Mouse (Mus musculus) natural killer cell, adult 2 months (primary cell): Measurements from ENCODE around the gene Btg1.
A peak's percentile ranks its signal among the peaks of the same experiment; 100 is the strongest.

Source experiments
- DNase-seq, 2 experiments: peaks; one replicate each; pipeline ENCODE4 v3.0.0; 2022; ENCODE audit warnings: low spot score in 2 of 2

Gene Btg1

DNA sequence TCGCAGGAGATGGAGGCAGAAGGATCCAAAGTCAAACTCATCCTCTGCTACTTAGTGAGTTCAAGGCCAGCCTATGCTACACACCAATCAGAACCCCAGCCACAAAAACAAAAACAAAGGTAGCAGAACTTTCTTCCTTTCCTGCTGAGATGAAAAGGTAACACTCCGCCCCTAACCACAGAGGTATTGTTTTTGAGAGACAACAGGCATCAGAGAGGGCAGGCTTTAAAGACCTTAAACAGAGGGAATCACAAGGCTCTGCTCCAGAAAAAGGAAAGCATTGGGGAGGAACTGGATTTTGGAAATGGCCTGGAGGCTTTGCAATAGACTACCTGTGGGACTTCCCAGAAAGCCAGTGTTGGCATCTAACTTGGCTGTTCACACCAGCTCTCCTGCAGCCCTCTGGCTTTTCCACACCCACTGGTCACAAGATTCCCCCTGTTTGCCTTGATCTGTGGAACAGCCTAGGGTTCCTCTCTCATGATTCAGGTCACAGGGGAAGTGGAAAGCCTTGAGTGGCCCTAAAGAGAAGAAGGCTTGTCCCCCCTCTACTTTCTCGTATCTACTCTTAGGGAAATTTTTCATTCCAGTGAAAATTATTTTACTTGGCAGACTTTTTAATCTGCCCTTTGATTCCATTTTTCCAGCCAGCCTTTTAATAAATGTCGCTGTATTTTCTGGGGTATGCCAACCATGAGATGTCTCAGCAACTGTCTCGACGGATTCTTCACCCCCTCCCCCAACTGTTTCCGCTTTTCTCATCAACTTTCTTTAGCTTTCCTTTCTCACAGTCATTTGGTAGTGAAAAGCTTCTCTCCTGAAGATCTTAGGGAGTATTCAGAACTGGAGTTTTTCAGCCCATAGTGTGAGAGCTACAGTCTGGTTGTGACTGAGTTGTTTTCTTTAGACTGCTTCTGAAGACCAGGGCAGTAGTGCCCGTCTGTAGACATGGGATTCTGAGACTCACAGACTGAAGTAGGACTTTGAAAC lies 7.2 kb upstream of the Btg1 start:
- DNase-seq = no peak

DNA sequence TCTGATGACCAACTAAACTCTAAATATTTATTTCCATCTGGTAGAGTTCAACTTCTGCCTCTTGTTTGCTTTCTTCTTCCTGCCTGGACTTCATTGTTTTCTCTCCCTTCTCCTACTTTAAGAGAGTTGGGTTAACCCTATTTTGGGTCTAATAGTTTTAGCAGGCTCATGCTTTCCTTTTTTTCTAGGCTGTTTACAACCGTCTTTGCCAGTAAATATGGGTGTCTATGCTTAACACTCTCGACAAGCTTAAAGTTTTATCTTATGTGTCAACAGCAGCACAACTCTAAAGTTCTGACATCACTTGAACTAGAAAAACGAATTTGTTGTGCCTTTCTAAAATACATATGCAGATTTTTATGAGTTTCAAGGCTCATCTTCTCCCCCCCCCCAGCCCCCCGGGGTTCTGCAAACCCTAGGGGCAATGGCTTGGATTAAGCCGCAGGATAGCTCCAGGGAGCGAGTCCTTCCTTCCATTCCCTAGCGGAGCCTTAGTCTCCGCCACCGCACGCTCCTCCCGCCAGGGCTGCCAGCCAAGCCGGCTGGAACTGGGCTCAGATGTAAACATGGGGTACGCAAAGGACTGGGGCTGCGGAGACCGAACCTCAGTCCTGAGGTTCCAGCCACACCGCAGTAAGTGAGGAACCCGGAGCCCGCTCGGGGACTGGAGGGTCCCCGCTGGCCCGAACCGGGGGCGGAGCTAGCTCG lies 651 bp upstream of the Btg1 start:
- no peak for DNase-seq

DNA sequence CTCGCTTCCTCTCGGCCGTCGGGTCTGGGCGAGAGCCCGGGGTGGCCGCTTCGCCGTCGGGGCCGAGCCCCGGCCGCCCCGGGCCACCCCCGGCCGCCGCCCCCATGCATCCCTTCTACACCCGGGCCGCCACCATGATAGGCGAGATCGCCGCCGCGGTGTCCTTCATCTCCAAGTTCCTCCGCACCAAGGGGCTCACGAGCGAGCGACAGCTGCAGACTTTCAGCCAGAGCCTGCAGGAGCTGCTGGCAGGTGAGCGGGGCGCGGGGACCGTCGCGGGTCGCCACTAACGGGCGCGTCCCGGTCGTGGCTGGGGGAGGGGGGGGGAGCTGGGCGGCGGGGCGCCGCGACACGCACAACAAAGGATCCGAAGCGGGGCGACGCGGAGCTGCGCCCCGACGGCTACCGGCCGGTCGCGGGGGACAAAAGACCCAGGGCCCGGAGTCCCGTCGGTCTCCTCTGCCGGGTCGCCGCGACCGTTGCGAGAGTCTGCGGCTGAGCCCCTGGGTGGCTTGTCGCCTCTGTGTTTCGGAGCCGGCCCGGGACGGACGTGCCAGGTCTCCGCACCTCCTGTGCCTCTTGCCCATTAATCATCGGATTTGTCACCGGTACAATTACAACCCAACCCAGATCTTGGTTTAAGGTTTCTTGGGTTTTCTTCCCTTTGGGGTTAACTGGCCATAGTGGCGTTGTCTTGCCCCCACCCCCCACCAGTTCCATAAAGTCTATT lies 580 bp downstream of the Btg1 start:
- DNase-seq = no peak

DNA sequence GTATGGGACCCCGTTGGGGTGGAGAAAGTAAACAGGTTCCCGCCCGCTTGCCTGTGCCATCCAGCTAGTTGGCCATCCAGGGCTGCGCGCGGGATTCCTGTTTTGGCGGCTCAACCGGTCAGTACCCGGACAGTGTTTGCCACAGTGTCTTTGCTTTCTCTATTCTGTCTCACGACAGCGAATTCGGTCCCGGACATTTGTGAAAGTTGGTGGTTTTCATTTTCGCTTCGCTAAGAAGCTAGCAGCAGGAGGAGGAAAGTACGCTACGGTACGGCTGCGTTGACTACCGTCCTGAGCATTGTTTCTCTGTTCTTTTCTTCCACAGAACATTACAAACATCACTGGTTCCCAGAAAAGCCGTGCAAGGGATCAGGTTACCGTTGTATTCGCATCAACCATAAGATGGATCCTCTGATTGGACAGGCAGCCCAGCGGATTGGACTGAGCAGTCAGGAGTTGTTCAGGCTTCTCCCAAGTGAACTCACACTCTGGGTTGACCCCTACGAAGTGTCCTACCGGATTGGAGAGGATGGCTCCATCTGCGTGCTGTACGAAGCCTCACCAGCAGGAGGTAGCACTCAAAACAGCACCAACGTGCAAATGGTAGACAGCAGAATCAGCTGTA lies 1.3 kb downstream of the Btg1 start:
- DNase-seq = peak; percentile 61 to 80

DNA sequence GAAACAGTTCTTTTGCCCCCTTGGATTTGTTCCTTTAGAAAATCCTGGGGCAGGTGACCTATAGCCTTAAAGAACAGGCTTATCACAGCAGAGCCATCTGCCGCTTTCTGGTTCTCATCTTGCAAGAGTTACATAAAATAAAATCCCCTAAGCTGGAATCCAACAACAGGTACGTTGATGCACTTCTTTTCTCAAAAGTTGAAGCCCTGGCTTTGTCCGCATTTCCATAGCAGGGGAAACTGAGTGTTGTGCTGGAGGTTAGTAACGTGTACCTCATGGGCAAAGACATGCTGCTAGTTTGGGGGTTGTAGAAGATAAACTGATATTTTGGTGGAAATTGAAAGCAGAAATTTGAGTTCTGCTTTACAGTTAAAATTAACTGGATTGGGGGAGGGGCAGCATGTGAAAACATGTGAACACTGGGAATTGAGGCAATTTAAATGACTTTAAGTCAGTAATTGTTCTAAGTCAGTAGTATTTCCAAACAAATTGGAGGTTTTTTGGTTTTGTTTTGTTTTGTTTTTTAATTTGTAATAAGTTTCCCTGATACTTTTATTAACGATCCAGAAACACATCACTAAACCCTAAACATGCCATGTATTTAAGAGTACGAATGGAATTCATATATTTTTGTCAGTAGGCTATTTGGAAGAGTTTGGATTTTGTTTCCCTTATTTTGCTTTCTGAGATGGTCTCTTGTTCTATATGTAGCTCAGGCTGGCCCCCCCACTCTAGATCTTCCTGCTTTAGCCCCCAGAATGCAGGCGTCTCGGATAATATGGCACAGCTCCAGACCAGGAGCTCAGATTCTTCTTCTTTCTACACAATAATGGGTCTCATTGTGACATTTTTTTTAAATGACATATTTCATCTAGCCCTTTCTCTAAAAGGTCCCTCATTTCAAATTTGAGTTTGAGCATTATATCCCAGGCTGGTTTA lies 3.4 kb downstream of the Btg1 start:
- DNase-seq = no peak

DNA sequence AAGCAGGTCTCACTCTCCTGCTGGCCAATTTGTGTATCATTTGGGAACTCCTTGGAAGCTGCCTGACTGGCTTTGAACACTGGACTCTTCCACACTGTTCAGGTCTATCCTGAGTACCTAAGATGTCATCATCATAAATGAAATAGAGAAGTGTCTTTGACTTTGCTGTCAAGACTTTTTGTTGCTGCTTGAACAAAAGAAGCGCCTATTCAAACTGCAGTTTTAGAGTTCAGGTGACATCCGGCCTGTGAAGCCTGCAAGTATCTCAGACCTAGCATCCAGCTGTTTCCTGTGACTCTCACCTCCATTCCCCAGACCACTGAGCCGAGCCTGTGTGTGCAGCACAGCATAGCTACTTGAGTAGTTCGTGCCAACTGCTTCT lies 4.1 kb downstream of the Btg1 start:
- DNase-seq = peak in 1 of 2 experiments; percentile 71

DNA sequence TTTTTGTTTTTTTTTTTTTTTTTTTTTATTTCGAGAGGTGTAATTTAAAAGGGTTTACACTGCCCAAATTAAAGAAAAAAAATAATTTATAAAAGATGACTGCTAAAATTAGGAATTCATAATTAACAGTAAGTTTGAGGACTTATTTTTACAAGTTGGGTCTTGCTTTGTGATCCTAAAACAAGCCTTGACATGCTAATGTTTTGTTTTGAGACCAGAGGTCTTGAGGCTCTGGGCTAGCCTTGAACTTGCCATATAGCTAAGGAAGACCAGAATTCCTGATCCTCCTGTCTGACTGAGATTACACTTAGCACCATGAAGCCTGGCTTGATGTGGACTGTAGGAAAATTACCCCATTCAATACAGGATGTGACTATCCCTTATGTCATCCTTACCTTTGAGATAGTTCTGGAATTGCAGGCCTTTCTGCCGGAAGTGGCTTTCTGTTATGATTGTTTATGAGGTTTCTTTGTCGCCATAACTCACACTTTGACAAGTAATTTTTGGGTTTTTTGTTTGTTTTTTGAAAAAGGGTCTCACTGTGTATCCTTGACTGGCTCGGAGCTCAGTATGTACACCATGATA lies 4.6 kb downstream of the Btg1 start:
- no peak for DNase-seq

DNA sequence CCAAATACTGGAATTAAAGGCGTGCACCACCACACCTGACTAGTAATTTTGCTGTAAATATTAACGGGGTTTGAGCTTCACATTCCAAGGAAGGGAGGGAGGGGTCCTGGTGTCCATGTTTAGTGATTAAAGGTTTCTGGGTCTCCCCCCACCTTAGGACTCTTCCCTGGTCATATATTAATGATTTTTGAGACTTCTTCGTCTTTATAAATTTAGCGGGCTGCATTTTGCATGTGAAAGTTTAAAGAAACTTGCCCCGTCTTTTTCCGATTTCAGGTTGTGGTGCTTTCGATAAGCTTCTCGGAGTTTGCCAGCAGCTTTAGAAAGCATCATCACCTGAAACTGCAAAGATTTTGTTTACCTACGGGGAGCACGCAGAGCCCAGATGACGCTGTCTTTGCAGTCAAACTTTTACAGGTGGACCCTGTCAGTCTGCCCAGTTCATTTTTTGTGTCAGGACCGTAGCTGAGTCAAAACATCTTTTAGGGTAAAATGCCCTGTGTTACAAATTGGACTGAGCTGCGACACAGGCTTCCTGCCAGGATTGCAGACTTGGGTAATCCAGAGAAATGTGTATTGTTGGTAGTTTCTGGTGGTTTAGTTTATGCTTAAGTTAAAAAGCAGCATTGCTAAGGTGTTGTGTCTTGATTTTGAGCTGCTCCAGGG lies 5.3 kb downstream of the Btg1 start:
- DNase-seq = no peak

DNA sequence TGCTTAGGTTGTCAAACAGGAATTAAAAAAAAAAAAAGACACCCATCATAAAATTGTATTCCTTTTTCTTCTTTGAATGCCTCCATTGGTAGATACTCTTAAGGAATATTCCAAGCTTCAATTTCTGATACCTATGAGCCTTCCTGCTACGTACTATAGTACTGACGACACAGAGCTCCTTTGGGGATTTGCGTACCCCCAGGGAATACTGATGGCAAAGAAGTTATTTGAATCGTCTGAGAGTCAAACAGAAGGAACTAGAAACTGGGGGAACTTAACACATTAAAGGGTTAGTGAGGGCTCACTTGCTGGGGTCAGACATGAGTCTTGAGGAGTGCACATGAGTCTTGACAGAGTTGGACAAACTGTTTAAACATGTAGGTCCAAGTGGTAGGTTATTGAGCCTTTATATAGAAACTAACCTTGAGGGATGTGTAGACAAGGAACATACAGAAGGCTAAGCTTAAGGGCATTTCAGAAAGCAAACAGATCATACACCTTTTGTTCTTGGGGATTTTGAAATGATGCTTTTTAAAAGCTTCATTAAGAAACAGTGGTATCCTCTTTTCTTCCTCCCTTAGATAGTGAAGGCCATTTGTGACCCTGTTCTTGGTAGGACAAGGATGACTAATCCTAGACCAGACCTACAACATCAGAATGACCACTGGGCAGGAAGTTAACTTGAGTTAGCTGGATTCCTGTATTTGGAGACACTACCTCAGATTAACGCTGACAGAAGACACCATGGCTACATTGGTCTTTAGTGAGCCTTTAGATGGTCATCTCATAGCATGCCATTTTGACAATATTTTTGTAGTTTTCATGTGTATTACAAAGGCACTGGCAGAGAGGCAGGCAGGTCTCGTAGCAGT lies 6.2 kb downstream of the Btg1 start:
- DNase-seq = no peak

DNA sequence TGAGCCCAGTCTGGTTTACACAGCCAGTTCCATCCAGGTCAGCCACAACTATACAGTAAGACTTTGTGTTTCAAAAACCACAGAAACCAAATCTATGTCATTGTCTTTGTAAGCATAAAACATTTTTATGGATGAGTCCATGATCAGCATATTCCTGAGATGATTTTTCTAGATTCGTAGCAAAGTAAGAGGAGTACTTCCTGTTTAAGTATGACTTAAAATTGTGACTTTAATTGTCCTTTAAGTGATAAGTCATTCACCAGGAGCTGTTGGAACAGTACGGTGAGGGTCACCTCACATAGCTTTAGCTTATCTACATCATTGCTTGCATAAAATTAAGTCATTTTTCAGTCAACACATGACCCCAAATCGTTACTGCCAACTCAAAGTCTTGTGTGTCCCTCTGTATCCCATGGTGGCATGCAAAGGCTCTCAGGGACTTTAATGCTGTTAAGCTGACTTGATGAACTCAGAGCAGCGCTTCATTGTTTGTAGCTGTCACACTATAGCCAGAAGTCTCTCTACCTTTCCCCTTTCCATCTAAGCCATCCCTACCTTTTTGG lies 6.9 kb downstream of the Btg1 start:
- DNase-seq = no peak

DNA sequence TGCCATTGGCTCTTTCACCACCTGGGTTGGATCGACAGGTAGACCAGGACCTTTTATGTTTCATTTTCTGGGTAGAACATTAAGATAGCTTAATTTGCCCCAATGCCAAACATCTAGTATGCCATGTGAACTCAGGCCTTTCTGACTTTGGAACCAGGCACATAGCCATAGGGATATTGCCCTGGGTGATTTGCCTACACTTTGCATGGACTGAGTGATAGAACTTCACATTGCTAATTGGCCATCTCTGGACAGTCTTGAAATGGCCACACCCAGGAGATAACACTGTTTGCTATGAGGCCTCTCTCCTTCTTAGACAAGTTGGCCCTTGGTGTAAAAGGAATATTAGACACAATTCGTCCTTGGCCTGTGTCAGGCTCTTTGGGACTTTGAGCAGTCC lies 7.6 kb downstream of the Btg1 start:
- DNase-seq = no peak

DNA sequence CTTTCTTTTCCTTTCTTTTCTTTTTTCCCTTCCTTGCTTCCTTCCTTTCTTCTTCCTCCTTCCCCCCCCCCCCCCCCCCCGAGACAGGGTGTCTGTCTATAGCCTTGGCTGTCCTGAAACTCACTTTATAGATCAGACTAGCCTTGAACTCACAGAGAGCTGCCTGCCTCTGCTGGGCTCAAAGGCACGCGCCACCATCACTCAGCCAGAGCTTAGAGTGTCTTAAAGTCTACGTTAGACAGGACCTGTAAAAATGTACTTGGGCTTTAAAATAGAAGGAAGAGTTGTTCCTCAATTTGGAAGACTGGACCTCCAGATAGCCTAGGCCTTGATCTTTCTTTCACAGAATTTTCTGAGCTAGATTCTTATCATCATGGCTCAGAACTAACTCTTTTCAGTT lies 8.3 kb downstream of the Btg1 start:
- DNase-seq = no peak

DNA sequence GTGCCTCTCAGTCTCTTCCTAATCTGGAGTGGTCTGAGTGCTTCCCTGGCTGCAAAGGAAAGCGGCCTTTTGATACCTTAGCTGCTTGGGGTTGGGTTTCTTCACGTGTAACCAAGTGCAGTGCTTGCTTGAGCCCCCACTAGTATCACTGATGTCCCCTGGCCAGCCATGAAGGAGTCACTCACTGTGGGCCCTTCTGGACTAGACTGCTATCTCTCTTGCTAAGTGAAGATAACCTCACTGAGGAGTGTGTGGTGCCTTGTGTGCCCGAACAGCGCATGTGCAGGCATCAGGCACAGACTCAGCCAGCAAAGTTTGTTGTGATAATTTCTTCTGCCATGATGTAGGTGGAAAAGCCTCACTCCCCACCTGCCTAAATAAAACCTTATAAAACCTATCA lies 8.9 kb downstream of the Btg1 start:
- DNase-seq = no peak

DNA sequence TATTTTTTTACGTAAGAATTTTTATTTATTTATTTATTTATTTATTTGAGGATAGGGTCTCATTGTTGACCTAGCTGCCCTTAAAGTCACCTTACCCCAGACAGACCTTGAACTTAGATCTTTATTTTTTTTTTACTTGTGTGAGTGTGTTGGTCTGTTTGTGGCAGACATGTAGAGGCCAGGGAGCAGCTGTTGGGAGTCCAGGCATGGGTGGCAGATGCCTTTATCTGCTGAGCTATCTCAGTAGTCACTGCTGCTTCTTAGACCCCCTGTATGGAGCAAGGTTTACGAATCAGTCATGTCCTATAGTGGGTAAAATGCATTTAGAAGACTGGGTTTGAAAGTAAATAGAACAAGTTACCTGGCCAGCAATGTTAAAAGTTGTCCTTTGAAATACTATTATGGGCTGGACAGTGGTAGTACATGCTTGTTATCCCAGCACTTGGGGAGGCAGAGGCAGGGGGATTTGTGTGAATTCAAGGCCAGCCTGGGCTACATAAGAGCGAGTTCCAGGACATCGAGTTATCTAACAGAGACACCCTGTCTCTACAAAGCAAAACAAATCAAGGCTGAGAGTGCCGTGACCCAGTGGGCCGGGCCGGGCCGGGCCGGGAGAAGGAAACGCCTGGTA lies 9.4 kb downstream of the Btg1 start:
- DNase-seq = no peak

DNA sequence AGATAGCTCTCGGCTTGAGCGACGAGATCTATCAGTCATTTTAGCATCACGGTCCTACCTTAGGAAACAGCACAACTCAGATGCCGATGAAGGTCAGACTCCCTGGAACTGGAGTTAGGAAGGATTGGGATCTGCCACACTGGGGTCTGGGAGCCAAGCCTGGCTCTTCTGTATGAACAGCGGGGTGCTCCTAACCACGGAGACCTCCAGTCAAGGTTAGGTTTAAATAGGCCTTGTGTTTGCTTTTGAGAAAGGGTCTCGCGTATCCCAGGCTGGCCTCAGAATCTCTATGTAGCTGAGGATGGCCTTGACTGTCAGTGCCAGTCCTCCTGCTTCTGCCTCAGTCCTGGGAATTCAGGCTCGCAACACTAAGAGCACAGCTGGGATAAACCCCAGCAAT lies 10.5 kb downstream of the Btg1 start:
- DNase-seq = no peak

DNA sequence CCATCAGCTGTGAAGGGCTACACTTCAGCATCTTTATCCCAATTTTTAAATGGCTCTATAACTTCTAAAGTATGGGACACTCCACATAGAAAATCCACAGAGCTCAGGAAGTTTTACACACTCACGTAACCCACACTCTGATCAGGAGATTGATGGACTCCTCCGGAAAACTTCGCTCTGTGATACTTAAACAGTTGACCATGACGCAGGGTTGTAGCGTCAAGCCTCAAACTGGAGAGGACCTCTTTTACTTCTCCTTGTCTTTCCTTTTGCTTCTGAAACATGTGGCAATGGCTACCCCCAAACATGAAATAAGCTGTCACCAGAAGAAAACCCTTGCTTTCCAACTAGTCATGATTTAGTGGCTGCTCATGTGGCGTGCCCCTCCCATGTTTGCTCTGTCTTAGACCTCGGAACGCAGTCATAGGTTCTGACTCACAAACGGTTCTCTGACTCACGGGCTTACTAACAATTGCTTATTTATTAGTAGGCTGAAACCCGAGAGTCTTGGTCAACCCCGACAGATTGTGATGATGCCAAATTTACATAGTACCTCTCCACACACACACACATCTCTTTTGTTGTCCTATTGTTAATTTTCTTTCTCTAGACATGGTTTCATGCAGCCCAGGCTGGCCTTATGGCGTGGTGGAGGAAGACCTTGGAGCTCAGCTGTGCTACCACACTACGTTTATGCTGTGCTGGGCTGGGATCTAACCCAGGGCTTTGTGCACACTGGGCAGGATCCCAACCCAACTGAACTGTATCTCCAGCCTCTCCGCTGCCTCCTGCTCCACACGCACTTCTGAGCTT lies 11.5 kb downstream of the Btg1 start:
- DNase-seq = peak in 1 of 2 experiments; percentile 27

DNA sequence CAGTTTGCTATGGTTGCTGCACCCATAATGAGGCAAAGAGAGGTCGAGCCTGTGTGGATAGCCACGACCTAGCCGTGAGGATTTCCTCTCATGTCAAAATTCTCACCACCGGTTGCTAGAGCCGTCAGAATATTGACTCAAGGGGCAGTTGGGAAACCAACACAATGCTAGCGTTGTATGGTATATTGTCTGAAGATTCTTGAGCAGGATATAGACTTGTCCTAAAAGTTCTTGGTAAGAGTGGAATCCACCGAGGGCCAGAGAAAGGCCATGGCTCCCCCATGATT lies 12.1 kb downstream of the Btg1 start:
- DNase-seq = no peak
